8 mouse cellular contexts compared by ENCODE assay signal in the genomic region with DNA sequence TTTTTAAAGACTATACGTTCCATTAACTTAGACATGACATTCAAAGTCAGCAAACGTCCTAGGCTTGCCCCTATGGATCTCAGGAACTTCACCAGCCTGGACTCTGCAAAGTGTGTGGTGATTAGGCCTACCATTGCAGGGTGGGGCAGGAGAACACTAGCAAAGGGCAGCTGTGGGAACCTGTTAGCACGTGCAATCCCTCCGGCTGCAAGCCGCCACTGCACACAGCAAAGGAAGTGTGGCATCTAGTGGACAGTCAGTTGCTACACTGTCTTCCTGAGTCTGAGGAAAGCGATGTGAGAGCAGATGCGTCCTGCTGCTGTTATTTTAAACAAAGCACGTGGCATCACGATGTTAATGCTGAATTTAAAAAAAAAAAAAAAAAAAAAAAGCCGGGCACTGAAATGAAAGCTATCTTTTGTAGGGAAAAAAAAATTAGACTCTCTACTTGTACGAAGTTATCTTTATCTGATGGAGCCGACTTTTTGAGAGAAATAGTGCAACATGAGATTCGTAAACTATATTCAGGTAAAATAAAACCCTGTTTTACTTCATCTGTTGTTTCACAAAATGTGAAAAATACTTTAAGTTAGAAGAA. TPM values are rescaled to one million over a fixed set of nuclear protein-coding genes. Genes with fewer than 3 reads are reported as not detected.
A peak's percentile ranks its signal among the peaks of the same experiment; 100 is the strongest.
DNase-seq lines count a peak whose midpoint lies in the region; ATAC-seq and TF ChIP-seq lines count a peak whose summit lies in the region.

No protein-coding gene starts in this region.

- ATAC-seq in forebrain, embryonic 15.5 days (replicated peaks) = peak; percentile 66; the same call in 1 of the 2 replicates
- no peak for ATAC-seq in liver, embryonic 14.5 days (ENCODE audit: insufficient read depth)

- no peak overlapping the region for H3K27ac ChIP-seq in bone marrow, adult 2 months (ENCODE audit: control insufficient read depth, insufficient read depth, low read depth, low read length, poor library complexity)
- no peak overlapping the region for H3K27ac ChIP-seq in forebrain, embryonic 15.5 days (replicated peaks)
- no peak overlapping the region for H3K27ac ChIP-seq in liver, embryonic 14.5 days

- TF ChIP-seq POLR2A in bone marrow, adult 2 months (IDR thresholded peaks at IDR 0.05; ENCODE audit: borderline replicate concordance, control insufficient read depth, low read depth, low read length) = no peak

- TF ChIP-seq CTCF in bone marrow, adult 2 months (IDR thresholded peaks at IDR 0.05; ENCODE audit: control insufficient read depth, insufficient read depth, low read length) = 0 out of 2 replicates have a peak, but pooled peaks have one; percentile 16
- peak; percentile 46 for TF ChIP-seq CTCF in liver, embryonic 14.5 days (IDR thresholded peaks at IDR 0.05; ENCODE audit: low read depth)

- no peak overlapping the region for H3K9ac ChIP-seq in forebrain, embryonic 15.5 days (replicated peaks)
- no peak overlapping the region for H3K9ac ChIP-seq in liver, embryonic 14.5 days (replicated peaks)

- no peak overlapping the region for H3K4me2 ChIP-seq in forebrain, embryonic 15.5 days (replicated peaks)
- no peak overlapping the region for H3K4me2 ChIP-seq in liver, embryonic 14.5 days (ENCODE audit: low read depth)

- no peaks in the 10 kb centered on the region for H3K36me3 ChIP-seq in forebrain, embryonic 15.5 days
- H3K36me3 ChIP-seq in liver, embryonic 14.5 days (replicated peaks; ENCODE audit: control insufficient read depth, insufficient read depth, low read depth) = no peaks in the 10 kb centered on the region

- peak; percentile 6 to 28 for DNase-seq in layer of hippocampus, postnatal 10 days (ENCODE audit: low spot score in 2 of 2)
- no peak for DNase-seq in layer of hippocampus, adult 11-12 months (ENCODE audit: low spot score)
- DNase-seq in liver, embryonic 14.5 days (ENCODE audit: low read depth in 3 of 3, low spot score in 3 of 3) = no peak
- peak; percentile 8 for DNase-seq in right cerebral cortex, postnatal 4 days
- DNase-seq in B cell, adult 2 months = no peak
- no peak for DNase-seq in adrenal gland, adult 2 months

- no peaks in the 10 kb centered on the region for H3K9me3 ChIP-seq in forebrain, embryonic 15.5 days
- H3K9me3 ChIP-seq in liver, embryonic 14.5 days (ENCODE audit: control insufficient read depth, low read length) = no peaks in the 10 kb centered on the region

- H3K27me3 ChIP-seq in forebrain, embryonic 15.5 days = no peaks in the 10 kb centered on the region
- H3K27me3 ChIP-seq in liver, embryonic 14.5 days (ENCODE audit: control insufficient read depth, insufficient read depth, low read length) = no peaks in the 10 kb centered on the region

- H3K4me3 ChIP-seq in bone marrow, adult 2 months (replicated peaks; ENCODE audit: control insufficient read depth, low read depth, low read length) = no peak overlapping the region
- H3K4me3 ChIP-seq in forebrain, embryonic 15.5 days = no peak overlapping the region
- no peak overlapping the region for H3K4me3 ChIP-seq in liver, embryonic 14.5 days (ENCODE audit: insufficient read depth in 1 of 2, low read depth in 2 of 2, low read length in 2 of 2)

- WGBS in bone marrow, adult 2 months = 42% methylated on average over 13 of the region's 13 CpGs
- 45% methylated on average over 13 of the region's 13 CpGs for WGBS in forebrain, embryonic 15.5 days
- 28% methylated on average over 13 of the region's 13 CpGs for WGBS in liver, embryonic 14.5 days (ENCODE audit: insufficient replicate concordance)

- no peak for TF ChIP-seq EP300 in liver, embryonic 14.5 days (IDR thresholded peaks at IDR 0.05; ENCODE audit: low read depth)

- peaks cover 2% of the 10 kb centered on the region; the same call in 1 of the 2 replicates for H3K4me1 ChIP-seq in bone marrow, adult 2 months (ENCODE audit: control insufficient read depth, insufficient read depth, low read length)
- no peaks in the 10 kb centered on the region for H3K4me1 ChIP-seq in forebrain, embryonic 15.5 days
- H3K4me1 ChIP-seq in liver, embryonic 14.5 days (replicated peaks; ENCODE audit: control insufficient read depth in 2 of 2, insufficient read depth in 2 of 2, low read length in 1 of 2) = no peaks in the 10 kb centered on the region

RNA-seq across cellular contexts. Expression of gene Smarcad1, which starts 45.5 kb away (rescaled TPM):
- total RNA-seq in layer of hippocampus, postnatal 10 days (2021) = 10 to 100 TPM; 46.4 to 48.2 TPM
- 19.2 and 19.5 TPM in 2 replicates for polyA plus RNA-seq in bone marrow, adult 2 months (2011; ENCODE audit: insufficient read depth, insufficient read length, low replicate concordance, missing spikeins)
- 105 and 106 TPM in 2 replicates for polyA plus RNA-seq in forebrain, embryonic 15.5 days (2015; fragmentation: Nextera tagmentation; extraction: Ambion mirVana)
- polyA plus RNA-seq in liver, embryonic 14.5 days (2012; rRNA removed) = 10.3 and 14.2 TPM in 2 replicates
- 17.6 and 18.7 TPM in 2 replicates for polyA plus RNA-seq in liver, embryonic 14.5 days (2014; fragmentation: Nextera tagmentation; extraction: Ambion mirVana)
- total RNA-seq in adrenal gland, adult 2 months (2021) = 10 to 100 TPM; 27.4 to 35.1 TPM
- 2.5 and 3.5 TPM in 2 replicates for polyA plus RNA-seq in adrenal gland, adult 2 months (2012; rRNA removed)

Comparison
In these comparisons a context has a peak if more than half of its experiments do, and no peak if none do; other contexts are left out.
1. DNase-seq: peak in layer of hippocampus, postnatal 10 days (2 of 2) and right cerebral cortex, postnatal 4 days (single experiment); none in layer of hippocampus, adult 11-12 months (single experiment), liver, embryonic 14.5 days (0 of 3), B cell, adult 2 months (0 of 2) and adrenal gland, adult 2 months (single experiment).